Mouse (Mus musculus): ENCODE measurements around the gene 1700029J07Rik.

1700029J07Rik gene

GRCm38 (mm10) chr8:45975126-45975836 is at the start of gene 1700029J07Rik, which contains the start of gene Ufsp2:
TSS of gene 1700029J07Rik (minus strand) at chr8:45975252.
TSS of gene Ufsp2 (plus strand) at chr8:45975528.
- peak; percentile 98 for DNase-seq

GRCm38 (mm10) chr8:46024392-46024791 is 49.3 kb upstream of the 1700029J07Rik start:
- no peak for DNase-seq

- DNase-seq: no peak
Observed at GRCm38 (mm10) chr8:46022758-46023157, 47.7 kb upstream of the 1700029J07Rik start.

- peak; percentile 21 for DNase-seq
Observed at GRCm38 (mm10) chr8:46022203-46022602, 47.2 kb upstream of the 1700029J07Rik start.

GRCm38 (mm10) chr8:46010746-46011680 is 36.0 kb upstream of the 1700029J07Rik start:
- peak; percentile 47 for DNase-seq

- no peak for DNase-seq
Observed at GRCm38 (mm10) chr8:46010306-46010705, 35.3 kb upstream of the 1700029J07Rik start.

- DNase-seq: no peak
Observed at GRCm38 (mm10) chr8:46007050-46007672, 32.1 kb upstream of the 1700029J07Rik start.

GRCm38 (mm10) chr8:46005596-46005995 is 30.5 kb upstream of the 1700029J07Rik start, which contains the start of gene Ankrd37:
TSS of gene Ankrd37 (minus strand) at chr8:46005707.
- DNase-seq: no peak

GRCm38 (mm10) chr8:45999784-46000705 is 25.0 kb upstream of the 1700029J07Rik start:
- peak; percentile 99 for DNase-seq

GRCm38 (mm10) chr8:45999138-45999783 is 24.2 kb upstream of the 1700029J07Rik start, which contains the start of gene Lrp2bp:
TSS of gene Lrp2bp (plus strand) at chr8:45999303.
- DNase-seq: peak; percentile 21

- DNase-seq: no peak
Observed at GRCm38 (mm10) chr8:45998228-45998627, 23.2 kb upstream of the 1700029J07Rik start.

GRCm38 (mm10) chr8:45995576-45995975 is 20.5 kb upstream of the 1700029J07Rik start:
- DNase-seq: no peak

- no peak for DNase-seq
Observed at GRCm38 (mm10) chr8:45994111-45994510, 19.1 kb upstream of the 1700029J07Rik start.

- no peak for DNase-seq
Observed at GRCm38 (mm10) chr8:45990631-45991310, 15.7 kb upstream of the 1700029J07Rik start.

GRCm38 (mm10) chr8:45988189-45988588 is 13.1 kb upstream of the 1700029J07Rik start:
- no peak for DNase-seq

- no peak for DNase-seq
Observed at GRCm38 (mm10) chr8:45986665-45987064, 11.6 kb upstream of the 1700029J07Rik start.

- DNase-seq: no peak
Observed at GRCm38 (mm10) chr8:45975837-45976468, 901 bp upstream of the 1700029J07Rik start.

- no peak for DNase-seq
Observed at GRCm38 (mm10) chr8:45973988-45974505, 1.0 kb downstream of the 1700029J07Rik start.

GRCm38 (mm10) chr8:45970894-45971293 is 4.2 kb downstream of the 1700029J07Rik start:
- DNase-seq: no peak

GRCm38 (mm10) chr8:45950622-45951021 is 24.4 kb downstream of the 1700029J07Rik start:
- no peak for DNase-seq
